Mouse (Mus musculus): ENCODE data around the gene Stk10. TPM values are rescaled to one million over a fixed set of nuclear protein-coding genes. Genes with fewer than 3 reads are reported as not detected.
A peak's percentile ranks its signal among the peaks of the same experiment; 100 is the strongest.

Gene Stk10
- polyA plus RNA-seq, 1 experiment from 2014 or later: 2.2 TPM

- Histone ChIP-seq H3K27me3 (ENCODE audit: control insufficient read depth, insufficient read depth, low read length) (no peaks in the 10 kb centered on the region), H3K9ac (ENCODE audit: low read length) (no peak overlapping the region), H3K27ac (replicated peaks in 1 of 2; ENCODE audit: control insufficient read depth in 1 of 2, insufficient read depth in 1 of 2, low read depth in 2 of 2, low read length in 2 of 2) (no peak overlapping the region), H3K36me3 (ENCODE audit: control insufficient read depth, insufficient read depth, low read length) (no peaks in the 10 kb centered on the region), H3K9me3 (ENCODE audit: control insufficient read depth, low read length) (peaks cover 6% of the 10 kb centered on the region), H3K4me2 (ENCODE audit: low read length) (no peak overlapping the region), H3K4me3 (ENCODE audit: control insufficient read depth in 1 of 2, insufficient read depth in 1 of 2, low read depth in 1 of 2, low read length in 2 of 2) (no peak overlapping the region), H3K4me1 (ENCODE audit: control insufficient read depth in 2 of 2, insufficient read depth in 2 of 2, low read length in 2 of 2) (no peaks in the 10 kb centered on the region; a peak in 1 of 4 replicates)
- ATAC-seq (ENCODE audit: insufficient number of reproducible peaks, insufficient read depth, low FRiP score, low read depth): no peak
- 71% methylated on average over 7 of the region's 7 CpGs for WGBS
Observed at GRCm38 (mm10) chr11:32593081-32593480, 60.0 kb downstream of the Stk10 start.

GRCm38 (mm10) chr11:32594122-32594521 is 61.0 kb downstream of the Stk10 start:
- Histone ChIP-seq H3K4me3 (ENCODE audit: control insufficient read depth in 1 of 2, insufficient read depth in 1 of 2, low read depth in 1 of 2, low read length in 2 of 2) (no peak overlapping the region), H3K27ac (replicated peaks in 1 of 2; ENCODE audit: control insufficient read depth in 1 of 2, insufficient read depth in 1 of 2, low read depth in 2 of 2, low read length in 2 of 2) (no peak overlapping the region), H3K4me1 (ENCODE audit: control insufficient read depth in 2 of 2, insufficient read depth in 2 of 2, low read length in 2 of 2) (no peaks in the 10 kb centered on the region), H3K4me2 (ENCODE audit: low read length) (no peak overlapping the region), H3K27me3 (ENCODE audit: control insufficient read depth, insufficient read depth, low read length) (no peaks in the 10 kb centered on the region), H3K9me3 (ENCODE audit: control insufficient read depth, low read length) (peaks cover 6% of the 10 kb centered on the region), H3K9ac (ENCODE audit: low read length) (no peak overlapping the region), H3K36me3 (ENCODE audit: control insufficient read depth, insufficient read depth, low read length) (no peaks in the 10 kb centered on the region)
- no peak for ATAC-seq (ENCODE audit: insufficient number of reproducible peaks, insufficient read depth, low FRiP score, low read depth)
- 87% methylated on average over 4 of the region's 4 CpGs for WGBS

- peaks cover 17 to 18% of the 10 kb centered on the region in 2 experiments for H3K4me1 ChIP-seq (ENCODE audit: control insufficient read depth in 2 of 2, insufficient read depth in 2 of 2, low read length in 2 of 2)
- H3K36me3 ChIP-seq (ENCODE audit: control insufficient read depth, insufficient read depth, low read length): peaks cover 4% of the 10 kb centered on the region; the same call in 1 of the 2 replicates
- no peaks in the 10 kb centered on the region for H3K9me3 ChIP-seq (ENCODE audit: control insufficient read depth, low read length)
- 95% methylated on average over 6 of the region's 6 CpGs for WGBS
- no peak overlapping the region for H3K9ac ChIP-seq (ENCODE audit: low read length)
- H3K4me2 ChIP-seq (ENCODE audit: low read length): no peak overlapping the region
- no peak for ATAC-seq (ENCODE audit: insufficient number of reproducible peaks, insufficient read depth, low FRiP score, low read depth)
- H3K4me3 ChIP-seq (ENCODE audit: control insufficient read depth in 1 of 2, insufficient read depth in 1 of 2, low read depth in 1 of 2, low read length in 2 of 2): no peak overlapping the region
- no peaks in the 10 kb centered on the region for H3K27me3 ChIP-seq (ENCODE audit: control insufficient read depth, insufficient read depth, low read length)
- H3K27ac ChIP-seq (replicated peaks in 1 of 2; ENCODE audit: control insufficient read depth in 1 of 2, insufficient read depth in 1 of 2, low read depth in 2 of 2, low read length in 2 of 2): no peak overlapping the region
Observed at GRCm38 (mm10) chr11:32600371-32600770, 67.3 kb downstream of the Stk10 start.

- Histone ChIP-seq H3K4me1 (ENCODE audit: control insufficient read depth in 2 of 2, insufficient read depth in 2 of 2, low read length in 2 of 2) (peaks cover 19 to 23% of the 10 kb centered on the region in 2 experiments), H3K9me3 (ENCODE audit: control insufficient read depth, low read length) (no peaks in the 10 kb centered on the region), H3K27me3 (ENCODE audit: control insufficient read depth, insufficient read depth, low read length) (no peaks in the 10 kb centered on the region), H3K27ac (replicated peaks in 1 of 2; ENCODE audit: control insufficient read depth in 1 of 2, insufficient read depth in 1 of 2, low read depth in 2 of 2, low read length in 2 of 2) (no peak overlapping the region; a peak in 1 of 4 replicates), H3K36me3 (ENCODE audit: control insufficient read depth, insufficient read depth, low read length) (peaks cover 4% of the 10 kb centered on the region; the same call in 1 of the 2 replicates), H3K4me3 (ENCODE audit: control insufficient read depth in 1 of 2, insufficient read depth in 1 of 2, low read depth in 1 of 2, low read length in 2 of 2) (no peak overlapping the region), H3K9ac (ENCODE audit: low read length) (no peak overlapping the region; the same call in 1 of the 2 replicates), H3K4me2 (ENCODE audit: low read length) (peak overlapping the region; percentile 32)
- ATAC-seq (ENCODE audit: insufficient number of reproducible peaks, insufficient read depth, low FRiP score, low read depth): no peak
- WGBS: 34% methylated on average over 12 of the region's 12 CpGs
Observed at GRCm38 (mm10) chr11:32601528-32602323, 68.6 kb downstream of the Stk10 start.

- Histone ChIP-seq H3K9ac (ENCODE audit: low read length) (no peak overlapping the region), H3K4me2 (ENCODE audit: low read length) (peak overlapping the region; percentile 40; the same call in 1 of the 2 replicates)
Observed at GRCm38 (mm10) chr11:32604663-32605062, 71.6 kb downstream of the Stk10 start.

GRCm38 (mm10) chr11:32605131-32605860 is 72.2 kb downstream of the Stk10 start:
- Histone ChIP-seq H3K27ac (replicated peaks in 1 of 2; ENCODE audit: control insufficient read depth in 1 of 2, insufficient read depth in 1 of 2, low read depth in 2 of 2, low read length in 2 of 2) (peak overlapping the region; percentile 72 to 82), H3K27me3 (ENCODE audit: control insufficient read depth, insufficient read depth, low read length) (no peaks in the 10 kb centered on the region), H3K4me1 (ENCODE audit: control insufficient read depth in 2 of 2, insufficient read depth in 2 of 2, low read length in 2 of 2) (peaks cover 19 to 23% of the 10 kb centered on the region in 2 experiments), H3K9ac (ENCODE audit: low read length) (no peak overlapping the region), H3K36me3 (ENCODE audit: control insufficient read depth, insufficient read depth, low read length) (peaks cover 4% of the 10 kb centered on the region; the same call in 1 of the 2 replicates), H3K9me3 (ENCODE audit: control insufficient read depth, low read length) (no peaks in the 10 kb centered on the region), H3K4me3 (ENCODE audit: control insufficient read depth in 1 of 2, insufficient read depth in 1 of 2, low read depth in 1 of 2, low read length in 2 of 2) (no peak overlapping the region), H3K4me2 (ENCODE audit: low read length) (peak overlapping the region; percentile 40; the same call in 1 of the 2 replicates)
- WGBS: 27% methylated on average over 7 of the region's 7 CpGs
- ATAC-seq (ENCODE audit: insufficient number of reproducible peaks, insufficient read depth, low FRiP score, low read depth): no peak

More at GRCm38 (mm10) chr11:32604663-32605062, 71.6 kb downstream of the Stk10 start:
- Histone ChIP-seq H3K4me3 (ENCODE audit: control insufficient read depth in 1 of 2, insufficient read depth in 1 of 2, low read depth in 1 of 2, low read length in 2 of 2) (no peak overlapping the region), H3K4me1 (ENCODE audit: control insufficient read depth in 2 of 2, insufficient read depth in 2 of 2, low read length in 2 of 2) (peaks cover 19 to 23% of the 10 kb centered on the region in 2 experiments), H3K27me3 (ENCODE audit: control insufficient read depth, insufficient read depth, low read length) (no peaks in the 10 kb centered on the region), H3K27ac (replicated peaks in 1 of 2; ENCODE audit: control insufficient read depth in 1 of 2, insufficient read depth in 1 of 2, low read depth in 2 of 2, low read length in 2 of 2) (peak overlapping the region; percentile 72 to 82), H3K36me3 (ENCODE audit: control insufficient read depth, insufficient read depth, low read length) (peaks cover 4% of the 10 kb centered on the region; the same call in 1 of the 2 replicates), H3K9me3 (ENCODE audit: control insufficient read depth, low read length) (no peaks in the 10 kb centered on the region)
- ATAC-seq (ENCODE audit: insufficient number of reproducible peaks, insufficient read depth, low FRiP score, low read depth): no peak
- WGBS: 32% methylated on average over 4 of the region's 4 CpGs

- H3K4me2 ChIP-seq (ENCODE audit: low read length): no peak overlapping the region
- H3K4me3 ChIP-seq (ENCODE audit: control insufficient read depth in 1 of 2, insufficient read depth in 1 of 2, low read depth in 1 of 2, low read length in 2 of 2): no peak overlapping the region
- no peak overlapping the region for H3K9ac ChIP-seq (ENCODE audit: low read length)
- H3K36me3 ChIP-seq (ENCODE audit: control insufficient read depth, insufficient read depth, low read length): peaks cover 4% of the 10 kb centered on the region; the same call in 1 of the 2 replicates
- no peak for ATAC-seq (ENCODE audit: insufficient number of reproducible peaks, insufficient read depth, low FRiP score, low read depth)
- WGBS: 60% methylated on average over 3 of the region's 3 CpGs
- H3K9me3 ChIP-seq (ENCODE audit: control insufficient read depth, low read length): no peaks in the 10 kb centered on the region
- H3K4me1 ChIP-seq (ENCODE audit: control insufficient read depth in 2 of 2, insufficient read depth in 2 of 2, low read length in 2 of 2): peaks cover 19 to 23% of the 10 kb centered on the region in 2 experiments
- no peak overlapping the region for H3K27ac ChIP-seq (replicated peaks in 1 of 2; ENCODE audit: control insufficient read depth in 1 of 2, insufficient read depth in 1 of 2, low read depth in 2 of 2, low read length in 2 of 2)
- no peaks in the 10 kb centered on the region for H3K27me3 ChIP-seq (ENCODE audit: control insufficient read depth, insufficient read depth, low read length)
Observed at GRCm38 (mm10) chr11:32605907-32606306, 72.8 kb downstream of the Stk10 start.
